Mouse (Mus musculus) CD4-positive helper T cell, adult 2 months (primary cell): ENCODE measurements around the gene Csrnp2.

ENCODE experiments used
- DNase-seq: peaks from one replicate; pipeline ENCODE4 v3.0.0-alpha.2; 2012; ENCODE audit warnings: low read depth, missing footprints, low spot score

Csrnp2 gene

DNA sequence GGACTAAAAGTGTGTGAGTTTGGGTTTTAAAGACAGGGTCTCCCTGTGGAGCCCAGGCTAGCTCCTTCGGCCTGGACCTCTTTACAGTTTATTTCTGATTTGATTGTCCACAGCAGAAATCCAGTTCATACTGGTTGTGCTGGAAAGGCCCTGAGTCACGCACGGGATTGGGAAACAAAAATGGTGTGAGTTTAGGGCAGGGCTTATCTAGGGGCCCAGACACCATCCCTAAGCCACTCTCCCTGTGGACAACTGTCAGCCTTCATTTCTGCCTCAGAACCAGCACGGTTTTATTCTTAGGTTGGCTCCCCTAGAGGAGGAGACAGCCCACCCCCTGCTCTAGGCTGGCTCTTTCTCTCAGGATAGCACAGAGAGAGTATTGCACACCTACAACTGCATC, 62.1 kb downstream of the Csrnp2 start:
- DNase-seq, result no peak

DNA sequence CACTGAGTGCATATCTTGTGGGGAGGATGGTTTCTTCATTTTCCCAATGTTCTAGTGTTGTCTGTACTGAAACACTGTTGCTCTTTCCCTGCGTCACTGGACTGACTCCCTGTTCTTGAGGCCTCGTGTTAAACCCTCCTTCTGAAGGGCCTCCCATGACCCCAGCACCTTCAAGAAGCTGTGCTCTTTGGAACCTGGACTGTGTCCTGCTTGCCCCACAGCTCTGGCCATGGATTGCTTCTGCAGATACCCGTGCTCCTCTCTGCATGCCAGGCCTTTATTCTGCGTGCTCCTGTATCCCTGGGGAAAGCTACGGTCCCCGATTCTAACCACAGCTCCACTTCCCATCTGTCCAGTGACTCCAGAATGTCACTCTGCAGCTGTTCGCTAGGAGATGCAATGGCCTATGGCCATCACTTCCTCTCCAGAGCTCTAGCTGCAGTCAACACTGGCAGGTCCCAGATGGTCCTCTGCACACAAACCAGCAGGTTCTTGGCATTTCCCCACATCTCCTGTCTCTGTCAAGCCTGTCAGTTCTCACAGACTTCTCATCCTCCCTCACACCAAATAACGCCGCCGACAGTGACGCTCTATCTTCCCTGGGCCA, 65.2 kb downstream of the Csrnp2 start:
- DNase-seq, result no peak
